Mouse (Mus musculus) heart, embryonic 10.5 days (tissue): Measurements from ENCODE around the gene Sbno1. TPM values are rescaled to one million over a fixed set of nuclear protein-coding genes. Genes with fewer than 3 reads are reported as not detected.
A peak's percentile ranks its signal among the peaks of the same experiment; 100 is the strongest.
"Not testable (repeated sequence)": the region's sequence is repeated elsewhere in the genome, so short reads cannot be mapped to it uniquely, and the experiment has no call there.

ENCODE experiments used
- DNase-seq: peaks from one replicate; pipeline ENCODE4 v3.0.0-alpha.2; 2017; ENCODE audit warnings: low spot score
- H3K27ac ChIP-seq: fragments of 300-500 bp; sonication (generic); 2 replicates; pipeline ENCODE4 v1.5.1; 2016; ENCODE audit warnings: mild to moderate bottlenecking
- H3K27me3 ChIP-seq: fragments of 300-500 bp; sonication (generic); 2 replicates; pipeline ENCODE4 v1.6.1; 2016; ENCODE audit warnings: mild to moderate bottlenecking; ENCODE audit not compliant: poor library complexity, insufficient read depth, severe bottlenecking
- H3K36me3 ChIP-seq: fragments of 300-500 bp; sonication (generic); 2 replicates; pipeline ENCODE4 v1.6.1; 2016; ENCODE audit warnings: mild to moderate bottlenecking, moderate library complexity
- H3K4me1 ChIP-seq: fragments of 300-500 bp; sonication (generic); 2 replicates; pipeline ENCODE4 v1.6.1; 2016; ENCODE audit warnings: mild to moderate bottlenecking
- H3K4me3 ChIP-seq: fragments of 300-500 bp; sonication (generic); 2 replicates; pipeline ENCODE4 v1.5.1; 2016; ENCODE audit warnings: mild to moderate bottlenecking, moderate library complexity
- H3K9me3 ChIP-seq: fragments of 300-500 bp; sonication (generic); 2 replicates; pipeline ENCODE4 v1.6.1; 2016; ENCODE audit warnings: mild to moderate bottlenecking, moderate library complexity
- WGBS: fragments of 180-500 bp; shearing (Covaris S2); methylation state at CpG from one replicate; pipeline ENCODE4 v1.1.7; 2016; 5-methylcytosine and 5-hydroxymethylcytosine counted together
- polyA plus RNA-seq: library from polyadenylated mRNA; unstranded; fragments of >200 nt; fragmentation: Nextera tagmentation; extraction: Ambion mirVana; gene quantifications from 2 replicates; pipeline ENCODE4 v1.2.1, GENCODE M21; 2016

Sbno1 gene
- polyA plus RNA-seq, 1 experiment from 2014 or later: 80.5 TPM

- peak; percentile 86 for DNase-seq
- Histone ChIP-seq H3K4me1 (peaks cover 27% of the 10 kb centered on the region), H3K9me3 (no peaks in the 10 kb centered on the region), H3K27me3 (no peaks in the 10 kb centered on the region), H3K27ac (peak overlapping the region; percentile 100), H3K36me3 (peaks cover 23% of the 10 kb centered on the region), H3K4me3 (peak overlapping the region; percentile 100)
- under 1% methylated on average over 111 of the region's 132 CpGs for WGBS
Observed at GRCm38 (mm10) chr5:124353726-124354547, 71.9 kb downstream of the Sbno1 start.

DNA sequence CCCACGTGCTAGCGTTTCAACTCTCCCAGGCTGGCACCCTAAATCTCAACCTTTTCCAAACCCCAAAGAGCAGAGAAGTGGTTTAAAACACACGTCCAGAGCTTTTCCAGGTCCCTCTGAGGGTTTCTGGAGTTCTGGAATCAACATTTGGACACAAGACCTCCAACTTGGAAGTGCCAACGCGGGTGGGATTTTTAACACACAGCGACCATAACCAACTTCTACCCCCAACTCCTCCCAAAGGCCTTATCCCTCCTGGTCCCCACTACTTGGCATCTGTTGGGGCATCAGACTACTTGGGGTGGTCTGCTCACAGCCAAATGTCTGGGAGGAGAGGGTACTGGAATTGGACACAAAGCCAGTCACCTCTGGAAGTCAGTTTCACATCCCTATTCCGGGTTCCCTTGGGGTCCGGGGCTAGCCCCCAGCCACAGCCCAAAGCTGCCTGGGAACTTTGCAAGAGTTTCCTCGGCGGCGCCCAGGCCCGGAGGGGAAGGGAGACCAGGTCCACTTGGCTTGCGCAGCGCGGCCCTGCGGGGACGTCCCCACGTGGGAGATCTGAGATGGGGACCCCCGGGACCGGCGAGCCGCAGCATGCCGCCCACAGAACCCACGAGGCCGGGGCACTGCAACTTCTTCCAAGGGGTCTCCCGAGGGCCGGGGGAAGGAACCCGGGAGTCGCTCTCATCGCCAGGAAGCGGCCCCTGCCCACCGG is 72.6 kb downstream of the Sbno1 start:
- peak overlapping the region; percentile 100 for H3K27ac ChIP-seq
- peaks cover 28% of the 10 kb centered on the region for H3K4me1 ChIP-seq
- under 1% methylated on average over 32 of the region's 32 CpGs for WGBS
- H3K9me3 ChIP-seq: no peaks in the 10 kb centered on the region
- H3K4me3 ChIP-seq: peak overlapping the region; percentile 100
- H3K36me3 ChIP-seq: peaks cover 31% of the 10 kb centered on the region
- peak; percentile 81 for DNase-seq
- no peaks in the 10 kb centered on the region for H3K27me3 ChIP-seq

DNA sequence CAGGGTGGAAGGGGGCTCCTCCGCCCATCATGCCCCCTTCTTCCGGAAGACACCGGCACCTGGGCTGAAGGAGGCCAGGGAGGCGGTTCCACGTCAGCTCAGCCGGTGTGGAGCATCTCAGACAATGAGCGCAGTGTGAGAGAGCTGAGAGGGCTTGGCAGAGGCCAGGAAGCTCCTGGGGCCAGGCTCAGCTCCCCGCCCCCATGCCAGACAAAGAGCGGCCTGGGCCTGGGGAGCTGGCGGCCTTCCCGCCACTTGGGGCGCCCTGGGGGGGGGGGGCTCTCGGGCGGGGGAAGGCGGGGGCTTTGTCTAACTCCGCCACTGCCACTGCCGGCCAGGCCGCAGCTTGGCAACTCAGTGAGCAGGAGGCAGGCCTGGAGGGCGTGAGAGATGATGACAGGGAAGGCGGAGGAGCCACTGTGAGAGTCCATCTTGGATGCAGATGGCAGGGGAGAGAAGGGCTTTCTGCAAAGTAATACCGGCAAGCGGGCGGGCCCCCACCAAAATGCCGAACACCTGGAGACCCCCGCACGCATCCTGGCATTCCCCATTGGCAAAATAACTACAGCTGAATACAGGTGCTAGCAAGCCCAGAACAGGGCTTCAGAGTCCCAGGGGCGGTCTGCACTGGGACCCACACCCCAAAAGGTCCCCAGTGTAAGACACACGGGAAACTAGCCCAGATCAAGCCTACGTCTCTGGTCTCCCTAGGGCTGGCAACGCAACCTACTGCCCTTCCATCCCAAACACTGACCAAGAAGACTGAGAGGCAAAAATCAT is 73.5 kb downstream of the Sbno1 start:
- Histone ChIP-seq H3K36me3 (peaks cover 35% of the 10 kb centered on the region), H3K27me3 (no peaks in the 10 kb centered on the region), H3K4me3 (peak overlapping the region; percentile 100), H3K27ac (peak overlapping the region; percentile 100), H3K9me3 (no peaks in the 10 kb centered on the region), H3K4me1 (peaks cover 28% of the 10 kb centered on the region)
- WGBS: 2% methylated on average over 30 of the region's 30 CpGs
- DNase-seq: peak; percentile 95

- H3K36me3 ChIP-seq: peaks cover 40% of the 10 kb centered on the region
- WGBS: 59% methylated on average over 3 of the region's 3 CpGs
Observed at GRCm38 (mm10) chr5:124351604-124352003, 74.2 kb downstream of the Sbno1 start.

DNA sequence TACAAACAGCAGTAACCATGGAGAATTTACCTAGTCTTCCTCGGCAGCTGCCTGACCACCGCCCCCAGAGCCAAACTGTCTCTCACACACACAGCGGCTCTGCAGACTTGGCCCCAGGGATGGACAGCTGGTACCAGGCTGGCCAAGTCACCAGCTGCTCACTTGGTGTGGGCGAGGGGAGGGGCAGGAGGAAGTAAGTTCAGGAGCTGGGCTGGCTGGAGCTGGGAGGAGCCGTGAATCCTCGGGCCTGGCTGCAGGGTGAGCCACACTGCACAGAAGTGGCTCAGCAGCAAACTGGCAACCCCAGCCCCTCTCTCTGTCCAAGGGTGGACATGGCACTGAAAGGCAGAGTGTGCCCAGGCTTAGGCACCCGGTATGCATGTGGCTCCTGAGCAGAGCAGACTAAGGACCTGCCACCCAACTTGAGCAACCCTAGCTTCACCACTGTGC is 74.7 kb downstream of the Sbno1 start:
- Histone ChIP-seq H3K27ac (peak overlapping the region; percentile 100), H3K27me3 (no peaks in the 10 kb centered on the region), H3K4me1 (peaks cover 28% of the 10 kb centered on the region), H3K4me3 (peak overlapping the region; percentile 100), H3K9me3 (no peaks in the 10 kb centered on the region), H3K36me3 (peaks cover 45% of the 10 kb centered on the region)
- peak; percentile 80 for DNase-seq
- 51% methylated on average over 7 of the region's 7 CpGs for WGBS

More at GRCm38 (mm10) chr5:124351604-124352003, 74.2 kb downstream of the Sbno1 start:
- Histone ChIP-seq H3K4me1 (peaks cover 28% of the 10 kb centered on the region), H3K9me3 (no peaks in the 10 kb centered on the region), H3K27ac (peak overlapping the region; percentile 100), H3K27me3 (no peaks in the 10 kb centered on the region), H3K4me3 (peak overlapping the region; percentile 100)
- DNase-seq: no peak

DNA sequence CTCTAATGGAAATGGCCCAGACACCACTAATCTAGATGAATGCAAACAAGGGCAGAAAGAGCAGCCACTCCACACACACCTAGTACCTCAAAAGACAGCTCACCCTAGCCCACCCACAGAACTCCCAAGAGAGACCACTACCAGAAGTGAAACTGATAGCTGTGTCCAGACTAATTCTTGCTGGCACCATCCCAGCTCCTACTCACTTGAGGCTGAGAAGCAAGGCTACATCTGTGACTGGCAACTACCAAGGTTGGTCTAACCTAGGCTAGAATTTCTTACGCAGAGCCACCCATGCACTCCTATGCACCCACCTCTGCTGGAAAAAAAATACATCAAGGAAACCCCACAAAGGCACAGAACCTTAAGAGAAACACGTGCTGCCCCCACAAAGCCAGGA is 75.5 kb downstream of the Sbno1 start:
- H3K4me3 ChIP-seq: no peak overlapping the region
- no peak for DNase-seq
- WGBS: 88% methylated on average over 2 of the region's 2 CpGs
- no peaks in the 10 kb centered on the region for H3K9me3 ChIP-seq
- peaks cover 28% of the 10 kb centered on the region for H3K4me1 ChIP-seq
- peak overlapping the region; percentile 100; the same call in 1 of the 2 replicates for H3K27ac ChIP-seq
- H3K36me3 ChIP-seq: peaks cover 48% of the 10 kb centered on the region
- no peaks in the 10 kb centered on the region for H3K27me3 ChIP-seq

- Histone ChIP-seq H3K9me3 (no peaks in the 10 kb centered on the region), H3K4me1 (peaks cover 28% of the 10 kb centered on the region), H3K4me3 (peak overlapping the region; percentile 3; the same call in 1 of the 2 replicates), H3K27ac (no peak overlapping the region), H3K27me3 (no peaks in the 10 kb centered on the region), H3K36me3 (peaks cover 57% of the 10 kb centered on the region)
- no peak for DNase-seq
- WGBS: 96% methylated on average over 17 of the region's 17 CpGs
Observed at GRCm38 (mm10) chr5:124349196-124349595, 76.6 kb downstream of the Sbno1 start.

DNA sequence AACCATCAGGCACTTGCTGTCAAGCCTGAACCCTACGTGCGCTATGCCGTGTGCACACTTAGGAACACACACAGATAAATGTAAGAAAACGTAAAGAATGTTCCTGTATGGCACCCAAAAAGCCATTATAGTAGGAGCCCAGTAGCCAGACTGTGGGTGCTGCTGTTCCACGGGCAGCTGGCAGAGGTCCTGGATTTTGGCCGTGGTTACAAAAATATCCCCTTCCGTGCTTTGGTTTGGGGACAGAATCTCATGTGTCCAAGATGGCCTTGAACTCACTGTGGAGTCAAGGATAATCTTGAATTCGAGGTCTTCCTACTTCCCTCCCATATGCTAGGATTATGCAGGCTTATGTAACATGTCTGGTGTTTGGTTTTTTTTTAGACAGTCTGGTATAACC is 82.9 kb downstream of the Sbno1 start:
- H3K27ac ChIP-seq: no peak overlapping the region
- no peak for DNase-seq
- peaks cover 32% of the 10 kb centered on the region for H3K36me3 ChIP-seq
- WGBS: 82% methylated on average over 8 of the region's 8 CpGs
- no peak overlapping the region for H3K4me3 ChIP-seq
- H3K9me3 ChIP-seq: no peaks in the 10 kb centered on the region
- H3K27me3 ChIP-seq: no peaks in the 10 kb centered on the region
- peaks cover 29% of the 10 kb centered on the region for H3K4me1 ChIP-seq

GRCm38 (mm10) chr5:124341753-124342339 is 84.0 kb downstream of the Sbno1 start:
- H3K9me3 ChIP-seq, H3K27ac ChIP-seq, H3K27me3 ChIP-seq, DNase-seq, H3K4me3 ChIP-seq: not testable (repeated sequence)
- Histone ChIP-seq H3K4me1 (peaks cover 34% of the 10 kb centered on the region), H3K36me3 (peaks cover 28% of the 10 kb centered on the region)
- WGBS: 79% methylated on average over 6 of the region's 6 CpGs

DNA sequence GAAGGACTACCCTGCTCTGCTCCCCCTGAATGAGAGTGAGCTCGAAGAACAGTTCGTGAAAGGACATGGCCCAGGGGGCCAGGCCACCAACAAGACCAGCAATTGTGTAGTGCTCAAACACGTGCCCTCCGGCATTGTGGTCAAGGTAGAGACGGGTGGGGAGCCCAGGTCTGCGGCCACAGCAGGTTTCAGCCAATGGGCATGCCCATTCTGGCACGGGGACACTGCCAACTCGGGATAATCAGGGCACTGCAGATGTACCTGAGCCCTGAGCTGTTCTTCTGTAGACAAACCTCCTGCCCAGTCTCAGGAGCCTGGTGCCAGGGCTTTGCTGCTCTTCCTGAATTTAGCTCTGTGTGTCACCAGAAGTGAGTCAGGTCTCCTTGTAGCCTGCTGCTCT is 87.0 kb downstream of the Sbno1 start:
- peak overlapping the region; percentile 48; the same call in 1 of the 2 replicates for H3K27ac ChIP-seq

DNA sequence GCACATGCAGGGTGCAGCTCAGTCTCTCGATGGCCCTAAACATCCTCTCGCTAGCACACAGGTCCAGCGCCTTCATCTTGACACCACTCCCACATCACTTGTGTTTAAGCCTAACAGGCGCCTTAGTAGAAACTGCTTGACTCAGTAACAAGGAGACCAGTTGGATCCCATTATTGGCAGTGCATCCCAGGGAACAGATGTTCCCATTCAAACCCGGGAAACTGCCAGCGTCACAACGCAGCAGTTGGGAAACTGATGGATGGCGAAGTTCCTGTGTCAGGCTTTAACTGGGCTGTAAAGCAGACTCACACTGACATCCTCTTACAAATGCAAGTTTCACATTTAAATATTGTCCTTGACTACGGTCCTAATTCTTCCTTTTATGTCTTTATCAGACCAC is 87.9 kb downstream of the Sbno1 start:
- H3K36me3 ChIP-seq: peaks cover 7% of the 10 kb centered on the region; the same call in 1 of the 2 replicates
- H3K9me3 ChIP-seq: no peaks in the 10 kb centered on the region
- no peak overlapping the region for H3K27ac ChIP-seq
- H3K27me3 ChIP-seq: no peaks in the 10 kb centered on the region
- no peak for DNase-seq
- H3K4me3 ChIP-seq: no peak overlapping the region
- peaks cover 64% of the 10 kb centered on the region for H3K4me1 ChIP-seq
- WGBS: 73% methylated on average over 9 of the region's 9 CpGs

More for the DNA sequence above, 87.0 kb downstream of the Sbno1 start:
- 93% methylated on average over 8 of the region's 8 CpGs for WGBS
- Histone ChIP-seq H3K4me1 (peaks cover 57% of the 10 kb centered on the region), H3K36me3 (peaks cover 7% of the 10 kb centered on the region; the same call in 1 of the 2 replicates), H3K27me3 (no peaks in the 10 kb centered on the region), H3K4me3 (no peak overlapping the region), H3K9me3 (no peaks in the 10 kb centered on the region)
- DNase-seq: no peak

- no peaks in the 10 kb centered on the region for H3K27me3 ChIP-seq
- WGBS: 69% methylated on average over 9 of the region's 9 CpGs
- no peaks in the 10 kb centered on the region for H3K9me3 ChIP-seq
- H3K4me3 ChIP-seq: no peak overlapping the region
- H3K36me3 ChIP-seq: peaks cover 7% of the 10 kb centered on the region; the same call in 1 of the 2 replicates
- 0 out of 2 replicates have a peak overlapping the region, but pooled peaks have one; percentile 31 for H3K27ac ChIP-seq
- H3K4me1 ChIP-seq: peaks cover 62% of the 10 kb centered on the region
- no peak for DNase-seq
Observed at GRCm38 (mm10) chr5:124337103-124337502, 88.7 kb downstream of the Sbno1 start.
